Mouse (Mus musculus) embryonic facial prominence, embryonic 14.5 days (tissue): ENCODE measurements around the gene Mcm7. TPM values are rescaled to one million over a fixed set of nuclear protein-coding genes. Genes with fewer than 3 reads are reported as not detected.
A peak's percentile ranks its signal among the peaks of the same experiment; 100 is the strongest.
"Not testable (repeated sequence)": the region's sequence is repeated elsewhere in the genome, so short reads cannot be mapped to it uniquely, and the experiment has no call there.

Experiments used
- ATAC-seq: fragments of 200-750 bp; cut with Nextera tagmentation; 2 replicates; pipeline ENCODE4 v1.8.0; 2017; ENCODE audit warnings: low read depth, moderate number of reproducible peaks, moderate TSS enrichment
- DNase-seq: peaks from one replicate; pipeline ENCODE4 v3.0.0-alpha.2; 2015; ENCODE audit warnings: low spot score
- H3K27ac ChIP-seq: fragments of 300-500 bp; sonication (generic); replicated peaks from 2 replicates; pipeline ENCODE4 v1.5.1; 2014; ENCODE audit warnings: low read depth, mild to moderate bottlenecking, low read length, moderate library complexity
- H3K27me3 ChIP-seq: fragments of 300-500 bp; sonication (generic); replicated peaks from 2 replicates; pipeline ENCODE4 v1.6.1; 2014; ENCODE audit warnings: low read length; ENCODE audit not compliant: control insufficient read depth, insufficient read depth
- H3K36me3 ChIP-seq: fragments of 300-500 bp; sonication (generic); 2 replicates; pipeline ENCODE4 v1.6.1; 2014; ENCODE audit warnings: low read length, mixed read lengths; ENCODE audit not compliant: control insufficient read depth, insufficient read depth
- H3K4me1 ChIP-seq: fragments of 300-500 bp; sonication (generic); 2 replicates; pipeline ENCODE4 v1.6.1; 2014; ENCODE audit warnings: antibody characterized with exemption, low read length; ENCODE audit not compliant: control insufficient read depth, insufficient read depth
- H3K4me2 ChIP-seq: fragments of 300-500 bp; sonication (generic); 2 replicates; pipeline ENCODE4 v1.6.1; 2014; ENCODE audit warnings: low read depth, mild to moderate bottlenecking, low read length, moderate library complexity, mixed read lengths
- H3K4me3 ChIP-seq: fragments of 300-500 bp; sonication (generic); 2 replicates; pipeline ENCODE4 v1.5.1; 2014; ENCODE audit warnings: low read depth, mild to moderate bottlenecking, low read length
- H3K9ac ChIP-seq: fragments of 300-500 bp; sonication (generic); 2 replicates; pipeline ENCODE4 v1.6.1; 2014; ENCODE audit warnings: low read depth, mild to moderate bottlenecking, low read length, moderate library complexity, mixed read lengths
- H3K9me3 ChIP-seq: fragments of 300-500 bp; sonication (generic); 2 replicates; pipeline ENCODE4 v1.6.1; 2016; ENCODE audit warnings: low read length; ENCODE audit not compliant: control insufficient read depth
- WGBS: fragments of 180-500 bp; shearing (Covaris S2); extraction: QIAGEN DNeasy Blood & Tissue Kit; methylation state at CpG from one replicate; pipeline ENCODE4 v1.1.7; 2014; 5-methylcytosine and 5-hydroxymethylcytosine counted together
- polyA plus RNA-seq: library from polyadenylated mRNA; unstranded; fragments of >200 nt; fragmentation: Nextera tagmentation; extraction: Ambion mirVana; gene quantifications from 2 replicates; pipeline ENCODE4 v1.2.1, GENCODE M21; 2014

Mcm7 gene
- polyA plus RNA-seq = 120 and 138 TPM in 2 replicates

GRCm38 (mm10) chr5:138171695-138172491, at the start of gene Mcm7, which contains the start of gene Ap4m1:
TSS of gene Mcm7 (minus strand) at chr5:138172422.
TSS of gene Ap4m1 (plus strand) at chr5:138172002.
- no peaks in the 10 kb centered on the region for H3K27me3 ChIP-seq
- DNase-seq (peak; percentile 99), ATAC-seq (peak; percentile 94)
- peak within 1 kb of the TSS; percentile 84 for H3K9ac ChIP-seq
- H3K4me1 ChIP-seq = peaks cover 15% of the 10 kb centered on the region
- peaks cover 63% of the 10 kb centered on the region for H3K36me3 ChIP-seq
- WGBS = under 1% methylated on average over 54 of the region's 54 CpGs
- no peaks in the 10 kb centered on the region for H3K9me3 ChIP-seq
- H3K4me2 ChIP-seq = peak within 1 kb of the TSS; percentile 86
- H3K27ac ChIP-seq = peak within 1 kb of the TSS; percentile 95
- H3K4me3 ChIP-seq = peak within 1 kb of the TSS; percentile 72

- WGBS = 72% methylated on average over 2 of the region's 2 CpGs
Observed at GRCm38 (mm10) chr5:138219864-138220263, 47.6 kb upstream of the Mcm7 start.

GRCm38 (mm10) chr5:138216632-138217031, 44.4 kb upstream of the Mcm7 start:
- not testable (repeated sequence) for H3K27me3 ChIP-seq, DNase-seq, H3K9me3 ChIP-seq, H3K9ac ChIP-seq, H3K4me2 ChIP-seq, H3K36me3 ChIP-seq, H3K4me3 ChIP-seq, ATAC-seq, H3K4me1 ChIP-seq, H3K27ac ChIP-seq
- WGBS = 92% methylated on average over 13 of the region's 13 CpGs

More at GRCm38 (mm10) chr5:138219864-138220263, 47.6 kb upstream of the Mcm7 start:
- DNase-seq = no peak
- H3K4me1 ChIP-seq = no peaks in the 10 kb centered on the region
- no peak for ATAC-seq
- H3K4me3 ChIP-seq = no peak overlapping the region
- no peaks in the 10 kb centered on the region for H3K27me3 ChIP-seq
- no peak overlapping the region for H3K4me2 ChIP-seq
- no peaks in the 10 kb centered on the region for H3K36me3 ChIP-seq
- H3K9ac ChIP-seq = no peak overlapping the region
- no peak overlapping the region for H3K27ac ChIP-seq
- H3K9me3 ChIP-seq = peaks cover 5% of the 10 kb centered on the region; the same call in 1 of the 2 replicates

GRCm38 (mm10) chr5:138207873-138208272, 35.7 kb upstream of the Mcm7 start:
- H3K4me3 ChIP-seq = no peak overlapping the region
- no peaks in the 10 kb centered on the region for H3K36me3 ChIP-seq
- no peak overlapping the region for H3K4me2 ChIP-seq
- no peak overlapping the region for H3K27ac ChIP-seq
- ATAC-seq (no peak), DNase-seq (no peak)
- H3K4me1 ChIP-seq = no peaks in the 10 kb centered on the region
- no peaks in the 10 kb centered on the region for H3K27me3 ChIP-seq
- H3K9me3 ChIP-seq = 0 out of 2 replicates have a peak, but pooled peaks cover 5% of the 10 kb centered on the region
- H3K9ac ChIP-seq = no peak overlapping the region
- WGBS = 83% methylated on average over 4 of the region's 4 CpGs

- Histone ChIP-seq H3K27me3 (no peaks in the 10 kb centered on the region), H3K27ac (no peak overlapping the region), H3K4me2 (no peak overlapping the region), H3K9me3 (0 out of 2 replicates have a peak, but pooled peaks cover 5% of the 10 kb centered on the region), H3K4me3 (no peak overlapping the region), H3K9ac (no peak overlapping the region), H3K36me3 (no peaks in the 10 kb centered on the region), H3K4me1 (no peaks in the 10 kb centered on the region)
- DNase-seq (no peak), ATAC-seq (no peak)
- WGBS = 86% methylated on average over 1 of the region's 1 CpGs
Observed at GRCm38 (mm10) chr5:138207253-138207652, 35.0 kb upstream of the Mcm7 start.

- Histone ChIP-seq H3K36me3 (no peaks in the 10 kb centered on the region), H3K4me1 (no peaks in the 10 kb centered on the region), H3K27me3 (no peaks in the 10 kb centered on the region), H3K9me3 (0 out of 2 replicates have a peak, but pooled peaks cover 5% of the 10 kb centered on the region), H3K4me2 (no peak overlapping the region), H3K27ac (no peak overlapping the region), H3K4me3 (no peak overlapping the region), H3K9ac (no peak overlapping the region)
- ATAC-seq = no peak
- DNase-seq = no peak
- WGBS = 84% methylated on average over 3 of the region's 3 CpGs
Observed at GRCm38 (mm10) chr5:138202086-138202485, 29.9 kb upstream of the Mcm7 start.

- DNase-seq = no peak
- Histone ChIP-seq H3K4me1 (peaks cover 6% of the 10 kb centered on the region; the same call in 1 of the 2 replicates), H3K4me3 (no peak overlapping the region), H3K9me3 (0 out of 2 replicates have a peak, but pooled peaks cover 4% of the 10 kb centered on the region), H3K27me3 (no peaks in the 10 kb centered on the region), H3K4me2 (no peak overlapping the region), H3K27ac (no peak overlapping the region), H3K9ac (no peak overlapping the region), H3K36me3 (no peaks in the 10 kb centered on the region)
- ATAC-seq = no peak
- WGBS = 16% methylated on average over 1 of the region's 1 CpGs
Observed at GRCm38 (mm10) chr5:138199576-138199975, 27.4 kb upstream of the Mcm7 start.

- 71% methylated on average over 7 of the region's 7 CpGs for WGBS
- Histone ChIP-seq H3K9ac (peak overlapping the region; percentile 87), H3K27ac (no peak overlapping the region), H3K9me3 (no peaks in the 10 kb centered on the region), H3K36me3 (peaks cover 24% of the 10 kb centered on the region), H3K4me2 (peak overlapping the region; percentile 97), H3K4me3 (peak overlapping the region; percentile 78), H3K4me1 (peaks cover 10% of the 10 kb centered on the region; the same call in 1 of the 2 replicates), H3K27me3 (no peaks in the 10 kb centered on the region)
- ATAC-seq (no peak), DNase-seq (no peak)
Observed at GRCm38 (mm10) chr5:138195463-138195862, 23.2 kb upstream of the Mcm7 start.
